Mouse (Mus musculus): ENCODE measurements around the gene Psmd9. TPM values are rescaled to one million over a fixed set of nuclear protein-coding genes. Genes with fewer than 3 reads are reported as not detected.

The Psmd9 gene
- polyA plus RNA-seq, 1 experiment from 2014 or later, result 51.4 TPM

- 3% methylated on average over 18 of the region's 18 CpGs for WGBS
- Histone ChIP-seq H3K36me3 (ENCODE audit: control insufficient read depth, insufficient read depth, low read length) (0 out of 2 replicates have a peak, but pooled peaks cover 3% of the 10 kb centered on the region), H3K4me2 (replicated peaks; ENCODE audit: low read depth) (peak within 1 kb of the TSS; percentile 51), H3K9ac (ENCODE audit: low read length) (no peak within 1 kb of the TSS; the same call in 1 of the 2 replicates), H3K27ac (replicated peaks) (no peak within 1 kb of the TSS), H3K4me3 (ENCODE audit: low read depth, low read length) (peak within 1 kb of the TSS; percentile 25), H3K9me3 (ENCODE audit: control insufficient read depth, low read length) (no peaks in the 10 kb centered on the region), H3K27me3 (ENCODE audit: control insufficient read depth, insufficient read depth, low read length) (no peaks in the 10 kb centered on the region), H3K4me1 (replicated peaks; ENCODE audit: control insufficient read depth, insufficient read depth) (no peaks in the 10 kb centered on the region)
- ATAC-seq (ENCODE audit: low FRiP score, low TSS enrichment), result peak; percentile 83
- TF ChIP-seq EP300 (optimal IDR thresholded peaks at IDR 0.05) (no peak), CTCF (IDR thresholded peaks at IDR 0.05; ENCODE audit: low read depth) (peak; percentile 96)
- peak; percentile 89 for DNase-seq (ENCODE audit: low spot score)
These were observed 82.6 kb downstream of the Psmd9 start, which contains the start of gene Wdr66 for GRCm38 (mm10) chr5:123251834-123252233. Wdr66 (plus strand) TSS chr5:123252102.

GRCm38 (mm10) chr5:123256841-123257755 lies 87.9 kb downstream of the Psmd9 start:
- Histone ChIP-seq H3K9me3 (ENCODE audit: control insufficient read depth, low read length) (no peaks in the 10 kb centered on the region), H3K9ac (ENCODE audit: low read length) (no peak overlapping the region), H3K4me1 (replicated peaks; ENCODE audit: control insufficient read depth, insufficient read depth) (no peaks in the 10 kb centered on the region), H3K36me3 (ENCODE audit: control insufficient read depth, insufficient read depth, low read length) (no peaks in the 10 kb centered on the region), H3K4me3 (ENCODE audit: low read depth, low read length) (peak overlapping the region; percentile 4; the same call in 1 of the 2 replicates), H3K4me2 (replicated peaks; ENCODE audit: low read depth) (peak overlapping the region; percentile 43), H3K27me3 (ENCODE audit: control insufficient read depth, insufficient read depth, low read length) (no peaks in the 10 kb centered on the region), H3K27ac (replicated peaks) (no peak overlapping the region; the same call in 1 of the 2 replicates)
- ATAC-seq (ENCODE audit: low FRiP score, low TSS enrichment), result no peak
- no peak for TF ChIP-seq CTCF (IDR thresholded peaks at IDR 0.05; ENCODE audit: low read depth)
- no peak for TF ChIP-seq EP300 (optimal IDR thresholded peaks at IDR 0.05)
- DNase-seq (ENCODE audit: low spot score), result no peak
- WGBS, result 24% methylated on average over 23 of the region's 23 CpGs

GRCm38 (mm10) chr5:123258990-123259389 lies 89.8 kb downstream of the Psmd9 start:
- Histone ChIP-seq H3K4me2 (replicated peaks; ENCODE audit: low read depth) (no peak overlapping the region), H3K4me1 (replicated peaks; ENCODE audit: control insufficient read depth, insufficient read depth) (no peaks in the 10 kb centered on the region), H3K27me3 (ENCODE audit: control insufficient read depth, insufficient read depth, low read length) (no peaks in the 10 kb centered on the region), H3K9ac (ENCODE audit: low read length) (no peak overlapping the region), H3K36me3 (ENCODE audit: control insufficient read depth, insufficient read depth, low read length) (no peaks in the 10 kb centered on the region), H3K4me3 (ENCODE audit: low read depth, low read length) (no peak overlapping the region), H3K27ac (replicated peaks) (no peak overlapping the region), H3K9me3 (ENCODE audit: control insufficient read depth, low read length) (no peaks in the 10 kb centered on the region)
- WGBS, result 48% methylated on average over 5 of the region's 5 CpGs
- TF ChIP-seq EP300 (optimal IDR thresholded peaks at IDR 0.05), result no peak
- peak; percentile 71 for TF ChIP-seq CTCF (IDR thresholded peaks at IDR 0.05; ENCODE audit: low read depth)
- ATAC-seq (ENCODE audit: low FRiP score, low TSS enrichment) (0 out of 2 replicates have a peak, but pooled peaks have one; percentile 26), DNase-seq (ENCODE audit: low spot score) (peak; percentile 57)

- Histone ChIP-seq H3K9me3 (ENCODE audit: control insufficient read depth, low read length) (no peaks in the 10 kb centered on the region), H3K4me3 (ENCODE audit: low read depth, low read length) (no peak overlapping the region), H3K4me2 (replicated peaks; ENCODE audit: low read depth) (no peak overlapping the region), H3K4me1 (replicated peaks; ENCODE audit: control insufficient read depth, insufficient read depth) (no peaks in the 10 kb centered on the region), H3K9ac (ENCODE audit: low read length) (no peak overlapping the region), H3K27me3 (ENCODE audit: control insufficient read depth, insufficient read depth, low read length) (no peaks in the 10 kb centered on the region), H3K27ac (replicated peaks) (no peak overlapping the region), H3K36me3 (ENCODE audit: control insufficient read depth, insufficient read depth, low read length) (no peaks in the 10 kb centered on the region)
- ATAC-seq (ENCODE audit: low FRiP score, low TSS enrichment), result no peak
- TF ChIP-seq CTCF (IDR thresholded peaks at IDR 0.05; ENCODE audit: low read depth) (no peak), EP300 (optimal IDR thresholded peaks at IDR 0.05) (no peak)
- no peak for DNase-seq (ENCODE audit: low spot score)
- 73% methylated on average over 8 of the region's 8 CpGs for WGBS
These were observed 91.5 kb downstream of the Psmd9 start for GRCm38 (mm10) chr5:123260698-123261097.

GRCm38 (mm10) chr5:123266909-123267308 lies 97.7 kb downstream of the Psmd9 start:
- Histone ChIP-seq H3K27ac (replicated peaks) (no peak overlapping the region), H3K4me2 (replicated peaks; ENCODE audit: low read depth) (no peak overlapping the region), H3K4me1 (replicated peaks; ENCODE audit: control insufficient read depth, insufficient read depth) (no peaks in the 10 kb centered on the region), H3K27me3 (ENCODE audit: control insufficient read depth, insufficient read depth, low read length) (no peaks in the 10 kb centered on the region), H3K9me3 (ENCODE audit: control insufficient read depth, low read length) (no peaks in the 10 kb centered on the region), H3K36me3 (ENCODE audit: control insufficient read depth, insufficient read depth, low read length) (no peaks in the 10 kb centered on the region), H3K4me3 (ENCODE audit: low read depth, low read length) (no peak overlapping the region), H3K9ac (ENCODE audit: low read length) (no peak overlapping the region)
- DNase-seq (ENCODE audit: low spot score) (no peak), ATAC-seq (ENCODE audit: low FRiP score, low TSS enrichment) (no peak)
- TF ChIP-seq EP300 (optimal IDR thresholded peaks at IDR 0.05) (no peak), CTCF (IDR thresholded peaks at IDR 0.05; ENCODE audit: low read depth) (peak; percentile 44)
- WGBS, result 88% methylated on average over 3 of the region's 3 CpGs
